Mouse (Mus musculus): ENCODE data around the gene Foxn3.
"Not testable (repeated sequence)": the region's sequence is repeated elsewhere in the genome, so short reads cannot be mapped to it uniquely, and the experiment has no call there.

Gene Foxn3

DNA sequence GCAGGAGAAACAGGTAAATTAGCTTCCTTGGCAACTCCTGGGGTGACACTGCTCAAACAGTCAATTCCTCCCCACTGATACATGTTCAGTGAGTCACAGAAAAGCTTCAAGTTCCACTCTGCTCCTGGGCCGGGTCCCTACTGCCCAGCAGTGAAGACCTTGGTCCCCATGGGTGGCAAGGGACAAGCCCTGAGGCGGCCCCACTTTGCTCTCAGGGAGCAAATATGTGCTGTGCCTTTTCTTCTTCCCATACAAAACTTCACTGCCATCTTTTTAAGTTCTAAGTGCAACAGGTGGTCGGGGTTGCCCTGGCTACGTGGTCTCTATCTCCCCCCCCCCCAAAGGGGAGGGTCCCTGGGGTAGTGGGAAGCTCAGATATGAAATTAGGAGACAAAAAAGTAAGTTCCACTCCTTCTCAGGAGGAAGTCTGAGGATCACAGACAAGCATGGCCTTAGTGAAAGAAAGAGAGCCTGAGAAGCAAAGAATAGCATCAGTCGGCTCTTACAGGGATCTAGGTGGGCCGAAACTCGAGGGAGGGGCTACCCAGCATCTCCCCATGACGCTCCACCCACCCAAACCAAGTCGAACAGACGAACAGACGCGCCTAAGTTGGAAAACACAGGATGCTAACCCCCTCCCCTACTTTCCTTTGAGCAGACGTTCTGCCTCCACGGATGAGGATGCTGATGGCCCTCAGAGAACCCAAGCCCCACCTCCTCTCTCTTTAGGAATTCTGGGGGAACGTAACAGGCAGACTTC lies 342.1 kb downstream of the Foxn3 start:
- DNase-seq (ENCODE audit: low read depth, low spot score), result no peak

GRCm38 (mm10) chr12:99220333-99220732 lies 343.0 kb downstream of the Foxn3 start:
- no peak for DNase-seq (ENCODE audit: low read depth, low spot score)

- DNase-seq (ENCODE audit: low read depth, low spot score), result no peak
These were observed 343.6 kb downstream of the Foxn3 start for GRCm38 (mm10) chr12:99219812-99220211.

GRCm38 (mm10) chr12:99217145-99217698 lies 346.2 kb downstream of the Foxn3 start:
- no peak for DNase-seq (ENCODE audit: low read depth, low spot score)

- no peak for DNase-seq (ENCODE audit: low read depth, low spot score)
These were observed 347.0 kb downstream of the Foxn3 start for GRCm38 (mm10) chr12:99216341-99216761.

- DNase-seq (ENCODE audit: low read depth, low spot score), result no peak
These were observed 347.7 kb downstream of the Foxn3 start for GRCm38 (mm10) chr12:99215521-99216255.

DNA sequence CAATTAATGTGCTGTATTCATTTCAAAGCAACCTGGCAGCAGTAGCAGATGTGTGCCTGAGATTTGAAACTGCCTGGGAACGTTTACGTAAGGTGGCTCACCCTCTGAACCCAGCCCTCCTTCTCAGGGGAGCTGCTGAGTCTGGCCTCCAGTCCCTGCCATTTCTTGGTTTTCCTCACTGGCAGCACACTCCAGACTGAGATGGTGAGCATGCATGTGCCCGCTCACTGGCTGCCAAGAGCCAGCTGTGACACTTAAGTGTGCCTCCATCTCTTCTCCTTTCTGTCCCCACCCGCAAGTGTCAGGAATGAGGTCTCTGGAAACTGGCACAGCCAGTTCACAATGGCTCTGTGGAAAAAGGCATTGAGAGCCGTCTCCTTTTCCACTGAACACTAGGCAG lies 349.3 kb downstream of the Foxn3 start:
- no peak for DNase-seq (ENCODE audit: low read depth, low spot score)

- no peak for DNase-seq (ENCODE audit: low read depth, low spot score)
These were observed 350.2 kb downstream of the Foxn3 start for GRCm38 (mm10) chr12:99213218-99213617.

DNA sequence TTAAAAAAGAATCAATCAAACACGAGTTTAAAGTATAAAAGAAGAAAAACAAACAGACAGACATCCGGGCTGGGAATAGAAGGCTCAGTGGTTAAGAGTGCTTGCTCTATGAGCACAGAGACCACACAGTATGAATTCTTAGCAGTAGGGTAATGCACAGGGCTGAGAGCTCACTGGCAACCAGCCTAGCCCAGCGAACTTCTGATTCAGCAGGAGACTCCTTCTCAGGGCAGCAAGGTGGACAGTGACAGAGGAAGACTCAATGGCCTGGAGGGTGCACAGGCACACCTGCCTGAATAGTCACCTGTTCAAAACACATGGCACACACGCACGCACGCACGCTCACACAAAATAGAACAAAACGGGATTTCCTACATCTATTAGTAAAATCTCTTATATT lies 353.6 kb downstream of the Foxn3 start:
- no peak for DNase-seq (ENCODE audit: low read depth, low spot score)

DNA sequence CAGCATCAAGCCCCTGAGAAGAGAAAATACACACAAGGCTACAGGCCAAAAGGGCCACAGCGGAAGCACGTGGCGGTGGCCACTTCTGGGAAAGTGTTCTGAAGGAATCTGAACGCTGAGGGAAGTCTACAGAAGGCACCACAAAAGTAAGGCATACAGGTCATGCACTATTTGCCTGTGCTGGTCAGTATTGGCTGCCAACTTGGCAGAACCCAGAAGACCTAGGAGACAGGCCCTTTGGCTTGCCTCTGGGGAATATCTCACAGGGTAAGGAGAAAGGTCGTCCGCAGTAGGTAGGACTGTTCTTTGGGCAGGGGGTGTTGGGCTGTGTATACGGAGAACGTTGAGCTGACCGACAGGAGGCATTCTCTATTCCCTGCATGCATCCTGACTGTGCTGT lies 355.1 kb downstream of the Foxn3 start:
- DNase-seq (ENCODE audit: low read depth, low spot score), result no peak

DNA sequence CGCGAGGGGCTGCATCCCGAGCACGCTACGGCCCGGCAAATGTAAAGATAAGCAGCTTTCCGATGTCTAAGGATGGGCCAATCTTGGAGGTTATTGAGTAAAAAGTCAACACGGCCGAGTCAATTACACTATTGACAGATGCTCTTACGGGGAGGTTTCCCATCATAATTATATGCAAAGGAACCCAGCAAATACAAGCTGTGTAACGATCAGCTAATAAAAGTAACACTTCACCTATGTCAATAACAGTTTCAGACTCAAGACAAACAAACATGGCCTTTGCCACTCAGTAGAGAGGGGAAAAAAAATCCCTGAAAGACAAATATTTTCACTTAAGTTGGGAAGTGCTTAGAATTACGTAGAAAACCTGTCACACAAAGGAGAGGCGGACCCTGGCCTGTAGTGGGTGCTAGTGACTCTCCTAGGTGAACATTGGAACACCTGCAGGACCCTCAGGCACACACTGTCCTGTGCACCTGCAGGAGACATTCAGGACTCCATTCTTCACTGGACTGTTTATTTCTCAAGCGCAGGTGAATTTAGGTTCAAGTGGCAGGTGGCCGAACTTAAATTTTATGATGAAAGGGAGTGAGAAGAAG lies 356.3 kb downstream of the Foxn3 start:
- DNase-seq (ENCODE audit: low read depth, low spot score), result no peak

DNA sequence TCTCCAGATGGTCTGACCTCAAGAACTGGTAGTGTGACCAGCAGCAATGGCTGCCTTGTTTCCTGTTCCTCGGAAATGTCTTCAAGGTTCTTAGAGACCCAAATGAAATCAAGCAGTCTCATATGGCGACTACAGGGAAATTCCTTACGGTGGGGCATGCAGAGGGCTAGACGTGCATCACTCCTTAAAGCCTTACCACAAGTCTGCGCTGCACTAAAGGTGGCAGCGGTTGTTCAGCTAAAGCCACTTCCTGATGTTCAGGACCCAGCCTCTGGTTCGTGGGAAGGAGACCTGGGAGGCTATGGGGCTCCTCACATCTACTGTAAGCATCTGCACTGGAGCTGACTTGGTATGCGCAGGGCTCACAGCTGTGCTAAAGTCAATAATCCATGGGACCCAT lies 357.6 kb downstream of the Foxn3 start:
- no peak for DNase-seq (ENCODE audit: low read depth, low spot score)

DNA sequence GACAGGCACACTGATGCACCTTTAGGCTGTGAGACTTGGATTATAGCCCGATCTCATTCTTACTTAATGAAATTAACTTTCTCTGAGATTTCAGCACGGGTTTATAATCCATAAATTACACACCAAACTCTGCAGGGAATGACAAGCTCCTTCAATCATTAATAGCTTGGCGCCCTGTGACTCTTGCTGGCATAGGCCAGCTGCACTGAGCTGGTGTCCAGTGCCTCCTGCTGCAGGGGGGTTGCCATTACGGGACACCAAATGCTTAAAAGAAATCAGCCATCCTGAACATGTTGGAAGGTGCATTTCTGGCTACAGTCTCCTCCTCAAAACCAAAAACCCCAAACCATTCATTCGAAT lies 364.3 kb downstream of the Foxn3 start:
- DNase-seq (ENCODE audit: low read depth, low spot score), result no peak

DNA sequence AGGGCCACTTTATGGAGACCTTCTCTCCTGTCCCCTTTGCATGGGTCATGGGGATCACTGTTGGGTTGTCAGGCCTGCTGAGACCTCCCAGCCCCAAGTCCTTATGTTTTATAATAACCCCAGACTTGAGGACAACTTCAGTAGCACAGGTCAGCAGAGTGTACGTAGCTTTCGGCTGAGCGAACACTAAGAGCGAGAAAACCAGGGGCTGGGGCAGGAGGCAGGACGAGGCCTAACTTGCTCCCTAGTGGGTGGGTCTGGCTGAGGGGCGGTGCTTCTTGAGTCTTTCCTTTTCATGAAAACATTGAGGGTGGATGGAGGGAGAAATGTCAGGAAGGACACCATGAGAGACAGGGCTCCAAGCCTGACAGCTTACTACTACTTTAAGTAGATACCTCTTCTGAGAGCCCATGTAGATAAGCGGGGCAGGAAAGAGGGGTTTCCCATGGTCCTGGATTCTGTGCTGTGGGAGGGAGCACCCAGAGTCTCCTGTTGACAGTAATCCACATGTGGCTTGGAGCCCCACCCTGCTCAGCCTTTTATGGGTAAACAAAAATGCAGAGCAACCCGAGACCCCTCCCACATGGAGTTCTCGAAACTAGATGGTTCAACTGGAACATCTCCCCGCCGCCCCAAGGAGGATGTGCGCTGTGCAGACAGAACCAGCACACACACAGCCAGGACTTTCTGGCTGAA lies 364.8 kb downstream of the Foxn3 start:
- no peak for DNase-seq (ENCODE audit: low read depth, low spot score)

DNA sequence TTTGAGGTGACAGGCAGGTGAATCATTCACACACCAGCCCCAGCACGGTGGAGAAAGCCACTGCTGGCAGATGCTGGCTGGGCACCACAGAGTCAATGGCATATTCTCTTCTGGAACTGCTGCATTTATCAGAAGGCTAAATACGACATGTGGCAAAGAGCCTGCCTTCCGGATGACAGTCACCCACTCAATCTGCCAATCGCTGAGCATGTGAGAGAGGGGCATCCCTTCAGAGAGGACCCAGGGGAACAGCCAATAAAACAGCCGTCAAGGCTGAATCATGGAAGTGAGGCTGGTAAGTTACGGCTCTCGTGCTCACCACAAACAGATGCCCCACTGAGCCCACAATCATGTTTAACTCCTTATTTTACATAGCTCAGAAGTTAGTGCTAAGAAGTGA lies 366.4 kb downstream of the Foxn3 start:
- no peak for DNase-seq (ENCODE audit: low read depth, low spot score)

DNA sequence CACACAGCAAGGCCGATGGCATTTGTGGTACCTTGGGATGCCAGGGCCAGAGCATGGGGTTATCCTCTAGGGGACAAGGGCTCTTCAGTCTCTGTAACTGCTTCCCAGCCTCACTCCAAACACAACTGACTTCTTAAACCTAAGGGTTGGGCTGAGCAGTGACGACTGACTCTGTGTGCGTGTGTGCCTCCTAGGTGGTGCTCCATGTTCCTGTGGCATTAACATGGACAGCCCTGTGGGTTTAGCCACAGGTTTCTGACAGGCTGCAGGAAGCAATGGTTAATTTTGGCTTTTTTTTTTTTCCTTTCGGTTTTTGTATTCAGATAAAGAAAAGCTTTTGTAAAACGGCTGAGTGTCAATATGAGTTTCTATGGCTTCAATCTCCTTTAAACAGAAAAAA lies 367.7 kb downstream of the Foxn3 start:
- no peak for DNase-seq (ENCODE audit: low read depth, low spot score)

DNA sequence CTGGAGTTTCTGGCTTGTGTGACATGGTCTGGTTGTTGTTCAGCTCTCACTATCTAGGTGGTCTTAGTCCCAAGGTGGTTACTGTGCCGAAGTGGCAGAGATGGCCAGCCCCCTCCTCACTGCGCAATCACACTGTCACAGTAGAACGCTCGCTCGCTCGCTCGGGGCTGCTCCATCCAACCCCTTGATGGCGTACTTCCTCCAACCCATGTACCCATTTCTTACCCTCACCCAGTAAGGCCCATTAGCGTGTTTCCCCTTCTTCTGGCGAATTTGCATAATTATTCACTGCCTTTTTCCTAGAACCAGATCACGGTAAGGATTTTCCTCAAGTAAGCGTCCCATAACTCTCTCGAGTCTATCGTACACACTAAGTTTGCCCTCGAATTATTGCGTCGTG lies 369.3 kb downstream of the Foxn3 start:
- DNase-seq (ENCODE audit: low read depth, low spot score), result not testable (repeated sequence)

- DNase-seq (ENCODE audit: low read depth, low spot score), result no peak
These were observed 375.7 kb downstream of the Foxn3 start for GRCm38 (mm10) chr12:99187671-99188070.

- DNase-seq (ENCODE audit: low read depth, low spot score), result no peak
These were observed 377.1 kb downstream of the Foxn3 start for GRCm38 (mm10) chr12:99186239-99186638.

- DNase-seq (ENCODE audit: low read depth, low spot score), result no peak
These were observed 380.1 kb downstream of the Foxn3 start for GRCm38 (mm10) chr12:99183261-99183792.

DNA sequence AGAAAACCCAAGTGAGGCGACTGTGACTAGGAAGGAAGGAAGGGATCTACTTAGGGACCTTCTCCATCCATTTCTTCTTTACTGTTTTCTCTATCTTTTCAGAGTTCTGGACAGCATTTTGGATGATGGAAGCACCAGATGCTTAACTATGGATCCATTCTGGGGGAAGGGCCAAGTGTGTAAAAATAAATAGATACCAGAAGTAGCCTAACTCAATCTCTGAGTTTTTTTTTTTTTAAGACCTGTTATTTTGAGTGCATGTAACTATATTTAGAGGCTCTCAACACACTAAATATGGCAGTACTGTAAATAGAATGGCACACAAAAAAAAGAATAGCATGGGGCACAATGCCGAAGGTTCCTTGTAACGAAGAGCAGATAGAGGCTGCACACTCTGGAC lies 381.0 kb downstream of the Foxn3 start:
- DNase-seq (ENCODE audit: low read depth, low spot score), result no peak

All from WW6 (cell line).